Mouse (Mus musculus): Measurements from ENCODE around the gene Cpt1b. TPM values are rescaled to one million over a fixed set of nuclear protein-coding genes. Genes with fewer than 3 reads are reported as not detected.

Gene Cpt1b
- polyA plus RNA-seq (2017; shearing (Covaris generic)): 0.37 TPM

DNA sequence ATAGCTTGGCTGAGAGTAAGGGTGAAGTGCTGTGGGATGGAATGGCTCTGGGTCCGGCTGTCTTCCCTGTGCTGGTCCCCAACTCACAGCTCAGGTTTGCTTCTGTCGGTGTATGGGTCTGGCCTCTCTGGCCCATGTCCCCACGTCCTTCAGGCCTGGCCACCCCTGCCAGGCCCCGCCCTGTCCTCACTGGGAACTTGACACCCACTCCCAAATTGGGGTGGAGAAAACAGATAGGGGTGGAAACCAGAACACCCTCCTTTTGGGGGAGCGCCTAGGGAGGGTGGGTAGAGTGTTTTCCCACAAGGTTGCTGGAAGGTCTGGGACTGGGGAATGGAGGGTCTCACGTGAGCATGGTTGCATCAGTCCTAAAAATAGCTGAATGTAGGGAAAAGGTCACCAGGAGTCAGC lies at the start of gene Cpt1b:
Cpt1b (minus strand) TSS at position 153 of the 411 bp plus-strand sequence.

DNA sequence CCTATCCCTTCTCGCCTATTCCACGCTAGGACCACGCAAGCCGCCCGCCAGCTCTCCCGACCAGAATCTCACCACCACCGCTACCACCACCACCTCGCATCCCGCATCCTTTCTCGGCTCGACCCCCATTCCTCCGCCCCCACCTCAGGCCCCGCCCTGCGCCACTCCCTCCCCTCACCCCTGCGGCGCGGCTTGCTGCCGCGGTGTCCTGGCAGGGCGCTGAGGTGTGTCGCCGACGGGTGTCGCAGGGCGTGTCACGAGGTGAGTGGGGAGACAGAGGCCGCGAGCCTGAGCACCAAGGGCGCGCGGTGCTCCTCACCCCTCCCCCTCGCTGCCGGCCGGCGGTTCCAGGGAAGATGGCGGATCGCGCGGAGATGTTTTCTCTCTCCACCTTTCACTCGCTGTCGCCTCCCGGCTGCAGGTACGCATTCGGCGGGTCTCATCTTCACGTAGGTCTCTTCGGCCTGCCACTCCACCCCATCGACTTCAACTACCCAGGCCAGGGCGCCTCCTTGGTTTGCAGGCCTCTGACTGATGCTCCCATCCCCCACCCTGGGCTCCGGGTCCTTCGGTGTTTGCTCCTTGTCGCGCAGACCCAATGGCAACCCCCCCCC lies 28.3 kb upstream of the Cpt1b start, which contains the start of gene Mapk8ip2:
Mapk8ip2 (plus strand) TSS at position 49 of the 614 bp plus-strand sequence.

DNA sequence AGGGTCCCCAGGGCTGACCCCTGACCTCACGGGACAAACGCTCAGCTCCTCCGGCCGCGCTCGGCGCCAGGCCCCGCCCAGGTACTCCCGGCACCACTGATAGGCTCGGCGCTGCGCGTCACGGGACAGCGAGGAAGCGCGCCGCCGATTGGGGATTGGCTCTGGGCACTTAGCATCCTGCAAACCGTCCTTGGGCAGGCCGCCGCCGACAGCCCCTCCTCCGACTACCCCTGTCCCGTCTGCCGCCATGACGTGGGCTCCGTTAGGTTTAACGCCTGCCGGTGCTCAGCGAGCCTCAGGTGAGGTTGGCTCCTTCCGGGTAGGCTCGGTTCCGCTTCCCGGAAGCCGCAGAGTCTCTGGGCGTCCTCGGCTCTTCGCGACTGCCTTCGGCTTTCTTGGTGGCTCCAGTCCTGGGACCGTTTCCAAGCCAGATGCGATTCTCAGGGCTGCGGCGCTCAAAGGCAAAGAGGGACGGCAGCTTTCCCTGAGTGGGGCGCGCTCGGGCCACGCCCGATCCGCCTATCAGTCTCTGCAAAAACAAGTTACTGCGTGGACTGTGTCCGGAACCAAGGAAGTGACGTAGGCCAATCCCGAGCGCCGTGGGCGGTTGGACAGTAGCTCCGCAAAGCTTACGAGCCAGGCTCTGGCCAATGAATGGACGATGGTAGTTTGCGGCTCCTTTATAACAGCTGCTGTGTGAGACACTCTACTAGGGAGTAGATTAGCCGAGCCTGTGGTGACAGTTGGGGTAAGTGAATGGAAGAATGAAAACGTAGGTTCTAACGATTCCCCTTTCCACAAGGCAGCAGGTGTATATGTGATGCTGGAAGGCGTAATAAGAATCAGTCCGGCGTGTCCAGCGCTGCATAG lies 3.9 kb upstream of the Cpt1b start, which contains the start of the genes C730034F03Rik, Gm44502 and Chkb:
C730034F03Rik (plus strand) TSS at position 238 of the 870 bp plus-strand sequence.
Gm44502 (minus strand) TSS at position 345 of the 870 bp plus-strand sequence.
Chkb (minus strand) TSS at position 557 of the 870 bp plus-strand sequence.

DNA sequence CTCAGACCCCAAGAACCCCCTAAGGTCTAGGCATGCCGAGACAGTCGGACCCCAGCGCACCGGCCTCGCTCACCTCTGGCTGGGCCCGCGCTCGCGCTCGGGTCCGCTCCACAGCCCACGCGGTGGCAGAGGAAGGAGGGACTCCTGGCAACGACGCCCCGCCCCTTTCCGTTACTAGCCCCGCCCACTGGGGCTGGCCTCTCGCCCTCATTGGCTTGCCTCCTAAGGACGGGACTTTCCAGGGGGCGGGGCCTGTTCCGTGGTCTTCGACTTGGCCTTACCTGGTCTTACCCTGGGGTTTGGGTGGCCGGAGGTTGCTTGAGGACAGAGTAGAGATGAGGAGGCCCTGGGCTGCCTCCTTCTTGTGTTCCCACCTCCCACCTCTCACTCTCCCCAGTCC lies 15.5 kb downstream of the Cpt1b start, which contains the start of gene Syce3:
Syce3 (minus strand) TSS at position 386 of the 400 bp plus-strand sequence.

DNA sequence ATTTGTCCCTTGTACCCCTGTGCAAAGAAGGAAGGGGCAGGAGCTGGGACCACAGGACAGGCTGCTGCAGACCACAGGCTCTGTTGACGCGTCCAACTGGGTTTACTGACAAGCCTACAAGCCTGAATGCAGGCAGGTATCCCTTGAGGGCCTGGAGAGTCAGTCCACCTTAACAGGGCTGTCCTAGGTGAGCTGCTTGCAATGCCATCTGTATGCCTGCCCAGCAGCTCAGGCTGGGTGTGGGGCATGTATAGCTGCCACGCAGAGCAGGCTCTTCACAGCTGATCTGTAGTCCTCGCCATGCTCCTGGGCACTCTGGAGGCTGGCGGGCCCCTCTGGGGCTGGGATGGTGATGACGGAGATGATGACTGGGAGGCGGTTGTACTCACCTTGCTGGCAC lies 41.0 kb downstream of the Cpt1b start, which contains the start of gene Klhdc7b:
Klhdc7b (plus strand) TSS at position 301 of the 400 bp plus-strand sequence.

DNA sequence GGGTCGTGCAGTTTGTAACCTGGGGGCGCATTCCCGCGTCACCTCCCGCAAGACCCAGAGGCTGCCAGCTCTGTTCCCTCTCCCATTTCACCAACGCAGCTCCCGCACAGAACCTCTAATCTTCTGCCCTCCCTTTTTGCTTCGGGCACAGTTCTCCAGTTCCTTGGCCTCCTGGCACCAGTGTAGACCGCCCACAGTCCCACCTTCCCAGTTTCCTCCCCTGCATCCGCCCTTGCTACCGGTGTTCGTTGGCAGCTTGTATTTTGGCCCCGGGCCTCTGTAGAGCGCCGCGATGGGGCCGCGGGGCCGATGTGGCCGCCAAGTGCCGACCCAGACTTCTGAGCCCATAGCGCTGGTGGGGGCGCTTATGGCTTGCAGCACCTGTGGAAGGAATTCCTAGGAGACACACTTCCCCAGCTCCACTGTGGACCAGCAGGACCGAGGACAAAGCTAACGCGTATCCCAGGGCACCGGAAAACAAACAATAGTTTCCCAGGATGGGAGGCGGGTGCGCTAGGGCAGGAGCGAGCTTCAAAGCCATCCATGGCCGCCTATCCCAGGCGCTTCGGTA lies 46.7 kb downstream of the Cpt1b start, which contains the start of gene Odf3b:
Odf3b (minus strand) TSS at position 452 of the 571 bp plus-strand sequence.

DNA sequence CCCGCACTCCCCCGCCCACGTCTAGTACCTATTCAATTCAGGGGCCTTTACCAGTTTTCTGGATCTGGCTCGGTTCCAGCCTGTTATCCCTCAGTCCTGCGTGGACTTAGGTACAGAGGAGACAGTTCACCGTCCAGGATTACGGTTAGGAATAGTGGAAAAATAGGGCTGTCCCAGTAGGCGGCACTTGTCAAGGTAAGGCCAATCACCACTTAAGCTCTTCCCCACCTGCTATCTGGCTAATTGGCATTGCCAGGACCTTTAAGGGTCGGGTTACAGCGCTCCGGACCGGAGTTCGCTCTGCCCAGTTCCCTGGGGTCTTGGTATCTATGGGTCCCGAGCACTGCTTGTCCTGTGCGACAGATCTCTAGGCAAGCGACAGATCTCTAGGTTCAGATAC lies 48.7 kb downstream of the Cpt1b start, which contains the start of gene Tymp:
Tymp (minus strand) TSS at position 83 of the 400 bp plus-strand sequence.

DNA sequence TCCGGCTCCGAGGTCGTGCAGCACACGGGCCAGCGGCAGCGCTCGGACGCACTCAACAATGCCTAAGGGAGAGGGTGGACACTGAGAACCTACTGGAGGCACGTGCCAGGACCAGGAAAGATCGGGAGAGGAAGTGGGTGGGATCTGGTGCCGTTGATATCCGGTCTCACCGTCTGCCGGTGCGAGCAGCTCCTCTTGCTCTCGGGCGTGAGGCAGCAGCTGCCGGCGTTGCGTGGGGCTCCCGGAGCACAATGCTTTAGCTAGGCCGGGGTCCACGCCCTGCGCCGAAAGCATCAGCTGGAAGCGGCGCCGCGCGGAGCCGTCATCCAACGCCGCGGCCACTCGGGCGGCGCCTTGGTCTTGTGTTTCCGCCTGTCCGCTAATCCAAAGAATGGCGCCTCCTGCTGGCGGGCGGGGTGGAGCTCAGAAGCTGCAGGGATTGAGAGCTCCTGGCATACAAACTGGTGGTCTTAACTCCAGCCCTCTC lies 51.9 kb downstream of the Cpt1b start, which contains the start of gene Sco2:
Sco2 (minus strand) TSS at position 85 of the 487 bp plus-strand sequence.

Other genes with a start within 250 kb of the Cpt1b start
- 0.32 TPM for gene Plxnb2, start 245.1 kb downstream of the Cpt1b start, polyA plus RNA-seq (2017; shearing (Covaris generic))
- gene Dennd6b, start 229.4 kb downstream of the Cpt1b start, polyA plus RNA-seq (2017; shearing (Covaris generic)): 44.6 TPM
- 16.7 TPM for gene Ppp6r2, start 214.3 kb downstream of the Cpt1b start, polyA plus RNA-seq (2017; shearing (Covaris generic))
- gene Sbf1, start 110.6 kb downstream of the Cpt1b start, polyA plus RNA-seq (2017; shearing (Covaris generic)): 99.5 TPM
- not detected for gene Adm2, start 103.1 kb downstream of the Cpt1b start, polyA plus RNA-seq (2017; shearing (Covaris generic))
- 0.60 TPM for gene Miox, start 91.5 kb downstream of the Cpt1b start, polyA plus RNA-seq (2017; shearing (Covaris generic))
- 42.8 TPM for gene Lmf2, start 70.2 kb downstream of the Cpt1b start, polyA plus RNA-seq (2017; shearing (Covaris generic))
- gene Ncaph2, start 70.1 kb downstream of the Cpt1b start, polyA plus RNA-seq (2017; shearing (Covaris generic)): 144 TPM
- 3.4 TPM for gene Sco2, start 52.0 kb downstream of the Cpt1b start, polyA plus RNA-seq (2017; shearing (Covaris generic))
- 1.5 TPM for gene Tymp, start 48.8 kb downstream of the Cpt1b start, polyA plus RNA-seq (2017; shearing (Covaris generic))
- not detected for gene Odf3b, start 46.6 kb downstream of the Cpt1b start, polyA plus RNA-seq (2017; shearing (Covaris generic))
- gene Klhdc7b, start 40.9 kb downstream of the Cpt1b start, polyA plus RNA-seq (2017; shearing (Covaris generic)): not detected
- gene Syce3, start 15.4 kb downstream of the Cpt1b start, polyA plus RNA-seq (2017; shearing (Covaris generic)): not detected
- gene C730034F03Rik, start 3.7 kb upstream of the Cpt1b start, polyA plus RNA-seq (2017; shearing (Covaris generic)): 6.8 TPM
- not detected for gene Gm44502, start 3.8 kb upstream of the Cpt1b start, polyA plus RNA-seq (2017; shearing (Covaris generic))
- gene Chkb, start 4.0 kb upstream of the Cpt1b start, polyA plus RNA-seq (2017; shearing (Covaris generic)): 102 TPM
- not detected for gene Mapk8ip2, start 28.1 kb upstream of the Cpt1b start, polyA plus RNA-seq (2017; shearing (Covaris generic))
- gene Arsa, start 51.6 kb upstream of the Cpt1b start, polyA plus RNA-seq (2017; shearing (Covaris generic)): 13.1 TPM
- not detected for gene Shank3, start 73.8 kb upstream of the Cpt1b start, polyA plus RNA-seq (2017; shearing (Covaris generic))
- not detected for gene Acr, start 142.5 kb upstream of the Cpt1b start, polyA plus RNA-seq (2017; shearing (Covaris generic))
- 0.80 TPM for gene Rabl2, start 166.1 kb upstream of the Cpt1b start, polyA plus RNA-seq (2017; shearing (Covaris generic))